Mouse (Mus musculus): Measurements from ENCODE around the gene Rev3l.
A peak's percentile ranks its signal among the peaks of the same experiment; 100 is the strongest.
"Not testable (repeated sequence)": the region's sequence is repeated elsewhere in the genome, so short reads cannot be mapped to it uniquely, and the experiment has no call there.

The Rev3l gene

DNA sequence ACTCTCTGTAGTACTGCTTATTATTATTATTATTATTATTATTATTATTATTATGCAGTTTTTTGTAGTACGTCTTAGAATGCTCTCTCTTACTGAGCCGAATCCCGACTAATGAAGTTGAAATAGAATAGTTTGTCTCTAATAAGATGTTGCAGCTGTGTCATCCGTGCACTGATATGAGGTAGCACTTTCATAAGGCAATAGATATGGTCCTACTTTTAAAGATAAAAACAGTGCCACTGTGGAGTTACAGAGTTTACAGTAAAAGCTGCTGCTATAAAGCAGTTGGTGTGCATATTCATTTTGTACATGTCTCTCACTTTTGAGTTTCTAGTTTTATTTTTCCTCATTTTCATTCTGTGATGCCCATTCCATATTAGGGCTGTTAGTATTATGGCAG, 46.4 kb downstream of the Rev3l start:
- no peak for DNase-seq (ENCODE audit: low read depth, low spot score)

DNA sequence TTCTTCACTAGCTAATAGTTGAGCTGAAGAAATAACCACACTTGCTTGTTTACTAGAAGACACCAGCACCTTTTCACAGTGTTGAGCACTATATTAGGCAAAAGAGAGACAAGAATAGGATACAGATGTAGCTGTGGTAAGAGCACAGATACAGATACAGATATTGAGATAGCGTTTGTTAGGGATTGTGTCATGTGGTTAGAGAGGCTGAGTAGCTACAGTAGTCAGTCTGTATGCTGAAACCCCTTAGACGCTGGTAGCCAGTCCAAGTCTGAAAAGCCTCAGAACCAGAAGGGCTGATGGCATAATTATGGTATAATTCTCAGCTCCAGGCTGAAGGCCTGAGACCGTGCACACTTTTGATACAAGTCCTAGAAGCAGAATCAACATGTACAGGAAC, 53.3 kb downstream of the Rev3l start:
- DNase-seq (ENCODE audit: low read depth, low spot score) = no peak

DNA sequence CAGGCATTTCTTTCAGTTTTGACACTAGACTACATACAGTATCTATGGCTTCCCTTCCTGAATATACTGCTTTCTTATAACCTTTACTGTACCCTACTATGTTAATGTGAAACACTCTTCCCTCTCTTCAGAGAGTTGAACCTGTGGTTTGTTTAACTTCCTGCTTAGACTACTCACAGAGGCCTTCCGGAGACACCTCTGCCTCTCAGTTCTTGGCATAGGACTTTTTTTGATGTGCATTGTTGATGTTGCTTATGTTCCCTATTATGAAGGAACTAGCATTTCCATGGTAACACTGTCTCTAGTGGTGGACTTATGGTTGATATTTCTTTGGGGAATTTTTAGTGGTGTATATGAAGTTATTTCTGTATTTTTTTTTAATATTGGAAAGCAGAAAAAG, 61.4 kb downstream of the Rev3l start:
- no peak for DNase-seq (ENCODE audit: low read depth, low spot score)

DNA sequence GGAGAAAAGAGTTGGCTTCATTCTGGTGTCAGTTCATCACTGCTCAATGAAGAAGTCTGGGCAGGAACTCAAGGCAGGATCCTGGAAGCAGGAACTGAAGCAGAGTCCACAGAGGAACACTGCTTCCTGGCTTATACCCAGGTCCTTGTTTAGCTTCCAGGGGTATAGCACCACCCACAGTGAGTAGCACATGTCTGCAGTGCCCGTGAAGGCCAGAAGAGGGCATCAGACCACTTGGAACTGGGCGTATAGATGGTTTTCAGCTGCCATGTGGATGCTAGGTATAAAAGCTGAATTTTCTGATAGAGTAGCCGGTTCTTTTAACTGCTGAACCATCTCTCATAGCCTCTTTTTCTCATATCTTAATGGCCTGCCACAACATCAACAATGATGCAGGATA, 79.6 kb downstream of the Rev3l start:
- DNase-seq (ENCODE audit: low read depth, low spot score) = peak; percentile 47

DNA sequence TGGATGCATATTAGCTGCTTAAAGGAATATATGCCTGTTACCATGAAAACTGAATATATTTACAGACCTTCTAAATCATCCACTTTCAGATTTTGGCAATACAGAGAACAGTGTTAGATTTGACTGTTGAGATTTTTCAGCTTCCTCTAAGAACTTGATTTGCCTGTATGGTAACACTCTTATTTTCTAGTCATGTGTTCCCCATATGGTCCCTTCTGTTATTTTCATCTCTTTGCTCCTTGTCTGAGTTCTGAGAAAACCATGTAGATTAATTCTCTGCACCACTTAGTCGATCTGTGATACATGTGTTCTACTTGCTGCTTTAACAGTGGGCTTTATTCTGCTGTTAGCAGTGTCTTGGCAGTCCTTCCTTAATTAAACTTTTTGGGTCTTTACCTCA, 110.7 kb downstream of the Rev3l start:
- DNase-seq (ENCODE audit: low read depth, low spot score) = no peak

DNA sequence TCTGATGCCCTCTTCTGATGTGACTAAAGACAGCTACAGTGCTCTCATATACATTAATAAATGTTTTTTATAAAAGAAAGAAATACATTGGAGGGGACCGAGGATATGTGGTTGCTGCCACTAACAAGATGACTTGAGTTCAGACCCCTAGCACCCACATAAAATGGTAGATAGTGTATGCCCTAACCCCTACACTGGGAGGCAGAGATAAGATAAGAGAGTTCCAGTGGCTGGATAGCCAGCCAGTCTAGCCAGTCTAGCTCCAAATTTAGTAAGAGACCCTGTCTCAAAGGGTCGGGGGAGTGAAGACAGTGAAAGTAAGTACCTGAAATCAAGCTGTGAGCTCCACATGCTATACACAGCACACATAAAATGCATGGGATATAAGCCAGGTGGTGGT, 133.6 kb downstream of the Rev3l start:
- no peak for DNase-seq (ENCODE audit: low read depth, low spot score)

DNA sequence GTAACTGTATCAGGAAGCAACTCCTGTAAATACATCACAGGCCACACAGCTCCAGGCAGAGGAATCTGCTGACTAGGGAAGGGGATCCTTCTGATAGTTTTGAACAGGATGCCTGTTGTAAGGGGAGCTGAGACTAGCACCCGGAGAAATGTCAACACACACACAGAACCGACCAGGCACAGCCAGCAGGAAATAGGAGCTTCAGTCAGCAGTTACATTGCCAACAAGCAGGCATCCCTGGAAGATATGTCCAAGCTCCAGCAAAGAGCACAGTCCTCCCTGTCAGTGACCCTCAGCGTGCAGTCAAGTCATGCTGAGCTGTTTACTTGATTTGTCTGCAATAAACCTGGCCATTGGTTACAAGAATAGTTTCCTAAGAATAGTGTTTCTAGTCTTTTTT, 156.7 kb downstream of the Rev3l start:
- no peak for DNase-seq (ENCODE audit: low read depth, low spot score)

DNA sequence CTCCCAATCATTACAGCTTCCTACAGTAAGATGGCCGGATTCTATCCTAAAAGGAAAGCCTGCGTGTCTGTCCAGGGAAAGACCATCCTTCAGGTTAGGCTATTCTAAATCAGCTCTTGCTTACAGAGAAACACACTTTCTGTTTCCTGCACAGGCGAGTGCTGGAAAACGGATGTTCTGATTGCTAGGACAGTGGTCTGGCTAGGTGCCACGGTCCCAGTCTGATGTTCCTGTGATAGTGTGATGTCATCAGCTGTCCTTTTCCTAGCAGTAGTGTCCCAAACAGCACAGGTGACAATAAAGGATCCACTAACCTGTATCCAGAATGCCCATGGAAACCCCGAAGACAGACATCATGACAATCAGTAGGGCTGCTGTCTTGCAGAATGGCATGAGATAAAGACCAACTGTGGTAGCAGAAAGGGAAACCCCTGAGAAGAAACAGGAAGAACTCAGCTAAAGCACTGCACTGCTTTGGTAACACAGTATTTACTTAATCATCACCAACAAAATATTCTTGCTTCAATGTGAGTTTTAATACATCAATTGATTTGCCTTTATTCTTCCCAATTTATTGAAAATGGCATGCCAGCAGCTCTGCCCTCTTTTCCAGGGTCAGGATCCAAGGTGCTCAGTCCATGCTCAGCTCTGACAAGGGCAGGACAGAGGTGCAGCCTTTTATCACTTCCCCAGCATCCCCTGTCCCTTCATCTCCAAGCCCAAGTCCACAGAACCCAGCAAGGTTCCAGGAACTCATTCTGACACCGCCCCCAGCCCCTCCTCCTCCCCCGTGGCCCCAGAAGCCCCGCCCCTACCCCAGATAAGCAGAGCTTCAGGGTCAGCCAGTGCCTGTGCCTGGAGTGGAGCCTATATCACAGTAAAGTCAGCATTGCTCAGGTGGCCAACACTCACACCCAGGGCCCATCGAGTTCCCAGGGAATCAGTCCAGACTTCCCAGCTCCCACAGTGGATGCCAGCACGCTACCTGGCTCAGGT, 162.1 kb downstream of the Rev3l start:
- no peak for DNase-seq (ENCODE audit: low read depth, low spot score)

DNA sequence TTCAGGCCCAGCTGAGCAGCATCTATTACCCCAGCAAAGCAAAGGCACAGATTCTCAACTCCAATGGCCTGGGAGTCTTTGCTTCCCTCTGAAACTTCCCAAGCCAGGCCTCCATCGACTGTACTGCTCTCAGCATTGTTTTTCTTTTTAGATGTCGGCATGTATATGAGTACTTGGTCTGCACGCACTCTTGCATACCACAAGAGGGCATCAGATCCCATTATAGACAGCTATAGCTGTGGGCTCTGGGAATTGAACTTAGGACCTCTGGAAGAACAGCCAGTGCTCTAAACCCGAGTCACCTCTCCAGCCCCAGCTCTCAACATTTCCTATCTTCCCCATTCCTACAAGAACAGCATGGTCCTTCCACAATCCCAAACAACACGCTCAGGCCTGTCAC, 164.6 kb downstream of the Rev3l start:
- no peak for DNase-seq (ENCODE audit: low read depth, low spot score)

DNA sequence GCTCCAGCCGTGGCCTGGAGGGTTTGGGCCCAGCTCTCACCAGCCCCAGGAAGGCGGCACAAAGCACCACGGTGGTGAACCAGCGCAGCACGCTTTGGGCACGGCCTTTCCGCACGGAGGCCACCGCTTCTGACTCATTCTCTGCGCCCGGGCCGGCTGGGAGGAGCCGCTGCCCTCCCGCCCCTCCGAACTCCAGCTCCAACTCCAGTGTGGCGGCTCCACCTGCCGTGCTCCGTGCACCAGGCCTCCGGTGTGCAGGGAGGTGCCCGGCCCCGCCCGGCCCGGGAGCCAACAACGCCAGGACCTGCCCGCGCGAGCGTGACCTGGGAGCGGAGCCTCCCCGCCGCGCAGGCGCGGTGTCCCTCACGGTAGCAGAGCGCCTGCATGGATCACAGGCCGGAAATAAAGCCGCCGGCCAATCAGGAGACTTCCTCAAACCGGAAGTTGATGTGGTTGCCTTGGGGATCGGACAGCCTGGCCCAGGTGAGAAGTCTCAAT, 167.0 kb downstream of the Rev3l start, which contains the start of gene Mfsd4b4:
TSS of gene Mfsd4b4 (minus strand) at position 365 of the 498 bp plus-strand sequence.
- peak; percentile 90 for DNase-seq (ENCODE audit: low read depth, low spot score)

DNA sequence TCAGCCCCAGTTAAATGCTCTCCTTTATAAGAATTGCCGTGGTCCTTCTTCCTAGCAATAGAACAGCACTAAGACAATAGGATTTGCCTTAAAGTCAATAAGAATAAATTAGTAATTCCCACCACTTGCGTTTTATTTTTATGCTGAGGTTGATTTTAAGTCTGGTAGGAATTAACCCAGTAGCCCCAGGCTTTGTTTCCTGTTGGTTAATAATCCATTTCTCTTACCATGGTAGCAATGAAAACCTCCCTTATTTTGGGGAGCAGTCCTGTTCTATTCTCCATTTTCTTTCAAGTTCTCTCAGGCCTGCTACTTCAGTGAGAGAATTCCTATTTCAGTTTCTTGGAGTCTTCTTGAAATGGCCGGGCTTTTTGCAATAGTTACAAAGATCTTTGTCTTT, 172.3 kb downstream of the Rev3l start:
- DNase-seq (ENCODE audit: low read depth, low spot score) = no peak

DNA sequence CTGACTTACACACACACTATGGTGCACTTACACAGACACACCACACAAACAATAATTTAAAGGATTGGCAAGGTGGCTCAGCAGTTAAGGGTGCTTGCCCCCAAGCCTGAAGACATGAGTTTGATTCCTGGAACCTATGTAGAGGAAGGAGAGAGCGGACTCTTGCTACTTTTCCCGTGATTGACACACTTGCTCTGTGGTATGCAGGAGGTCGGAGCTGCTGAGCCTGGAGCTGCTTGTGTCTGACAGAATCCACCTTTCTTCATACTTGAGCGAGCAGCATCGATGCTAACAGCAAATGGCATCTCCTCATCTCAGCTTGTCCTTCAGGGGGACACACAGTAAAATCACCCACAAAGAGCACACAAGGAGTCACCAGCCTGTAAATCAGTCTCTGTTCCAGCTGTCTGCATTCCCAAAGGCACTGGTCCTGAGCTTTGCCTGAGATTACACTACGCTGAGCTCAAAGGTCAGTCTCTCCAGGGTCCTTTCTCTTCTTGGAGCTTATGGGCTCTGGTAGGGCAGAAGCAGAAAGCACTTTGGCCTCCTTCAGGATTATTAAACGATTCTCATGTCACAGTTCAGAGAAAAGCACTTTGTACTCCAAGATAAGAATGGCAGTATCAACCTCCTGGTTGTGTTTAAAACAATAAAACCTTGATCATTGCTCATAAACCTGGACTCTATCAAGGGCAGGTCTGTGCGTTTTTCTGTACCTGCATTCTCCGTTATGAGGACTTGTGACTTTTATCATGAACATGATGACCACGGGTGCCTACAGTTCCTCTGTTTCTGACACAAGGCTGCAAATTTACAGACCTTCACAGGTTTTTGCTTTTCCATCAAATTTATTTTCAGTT, 175.1 kb downstream of the Rev3l start:
- DNase-seq (ENCODE audit: low read depth, low spot score) = no peak

DNA sequence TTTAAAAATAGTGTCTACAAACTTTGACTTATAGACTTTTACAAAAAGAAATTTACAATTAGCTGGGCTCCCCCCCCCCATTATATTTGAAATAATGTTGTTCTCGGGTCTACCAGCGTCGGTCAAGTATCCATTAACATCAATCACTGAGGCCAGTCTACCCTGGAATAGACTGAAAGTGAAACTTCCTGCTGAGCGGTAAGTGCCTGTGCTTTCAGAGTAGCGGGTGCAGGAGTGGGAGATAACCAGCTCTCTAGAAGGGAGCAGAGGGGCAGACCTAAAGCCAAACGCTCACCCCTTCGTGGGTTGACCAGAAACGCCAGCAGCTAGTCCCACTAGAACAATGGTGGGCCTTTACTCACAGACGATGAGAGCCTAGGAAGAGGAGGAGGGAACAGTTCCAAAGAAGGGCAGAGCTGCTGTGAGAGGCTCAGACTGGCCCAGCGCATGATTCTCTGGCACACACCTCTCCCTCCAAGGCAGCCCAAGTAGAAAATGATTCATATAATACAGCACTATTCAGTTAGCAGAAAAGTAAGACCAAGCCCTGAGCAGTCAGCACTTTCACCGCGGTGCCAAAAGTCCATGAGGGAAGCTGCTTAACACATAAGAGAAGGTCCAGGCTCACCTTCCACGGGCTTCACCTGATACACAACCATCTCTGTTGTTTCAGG, 177.0 kb downstream of the Rev3l start:
- DNase-seq (ENCODE audit: low read depth, low spot score) = no peak

DNA sequence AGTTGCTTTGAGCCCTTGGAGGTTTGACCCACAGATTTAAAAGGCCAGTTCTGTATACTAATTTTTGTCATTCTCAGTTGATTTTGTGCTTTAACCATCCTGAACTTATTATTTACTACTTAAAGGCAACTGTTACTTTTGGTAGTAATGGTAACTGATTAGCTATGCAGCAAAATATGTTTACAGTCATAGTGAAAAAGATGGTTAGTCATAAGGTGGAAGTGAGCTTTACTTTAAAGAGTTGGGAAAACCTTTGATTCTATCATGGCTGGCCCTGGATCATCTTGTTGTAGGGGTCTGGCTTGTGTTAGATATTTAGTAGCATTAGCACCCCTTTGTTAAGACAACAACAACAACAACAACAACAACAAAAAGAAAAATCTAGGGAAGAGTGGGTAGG, 180.7 kb downstream of the Rev3l start:
- no peak for DNase-seq (ENCODE audit: low read depth, low spot score)

DNA sequence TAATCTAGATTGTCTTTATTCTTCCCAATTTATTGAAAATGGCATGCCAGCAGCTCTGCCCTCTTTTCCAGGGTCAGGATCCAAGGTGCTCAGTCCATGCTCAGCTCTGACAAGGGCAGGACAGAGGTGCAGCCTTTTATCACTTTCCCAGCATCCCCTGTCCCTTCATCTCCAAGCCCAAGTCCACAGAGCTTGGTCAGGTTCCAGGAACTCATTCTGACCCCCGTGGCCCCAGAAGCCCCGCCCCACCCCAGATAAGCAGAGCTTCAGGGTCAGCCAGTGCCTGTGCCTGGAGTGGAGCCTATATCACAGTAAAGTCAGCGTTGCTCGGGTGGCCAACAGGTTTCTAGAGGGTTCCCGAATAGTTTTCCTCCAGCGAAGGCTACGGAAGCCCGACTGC, 192.6 kb downstream of the Rev3l start:
- DNase-seq (ENCODE audit: low read depth, low spot score) = not testable (repeated sequence)

Data from forelimb bud, embryonic 11.5 days (tissue).